In the genomic region with DNA sequence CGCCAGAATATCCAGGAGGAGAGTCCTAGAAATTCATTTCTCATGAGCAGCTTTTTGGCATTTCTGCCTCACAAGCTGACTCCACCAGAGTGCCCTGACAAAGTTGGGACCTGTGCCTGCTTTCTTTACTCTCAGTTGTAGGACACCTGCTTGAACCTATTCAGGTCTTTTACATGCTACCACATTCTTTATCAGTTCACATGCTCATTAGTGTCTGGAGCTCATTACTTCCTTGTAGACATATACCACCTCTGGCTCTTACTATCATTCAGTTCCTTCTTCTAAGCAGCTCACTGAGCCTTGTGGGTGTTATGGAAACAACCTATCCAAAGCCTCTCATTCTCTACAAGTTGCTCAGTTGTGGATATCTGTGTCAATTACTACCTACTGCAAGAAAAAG, we compare ENCODE assay signal across 29 mouse cellular contexts.
"Had no signal": no experiment of that assay in that cellular context is flagged by ENCODE, and none has a peak within 500 bp of the region (broad histone marks: within the 10 kb centered on the region; RNA-seq: fewer than 3 reads in every experiment).

No protein-coding gene starts in this region.

- H3K4me2 ChIP-seq: embryonic facial prominence, embryonic 12.5 days; embryonic facial prominence, embryonic 13.5 days; embryonic facial prominence, embryonic 15.5 days; forebrain, embryonic 12.5 days; forebrain, embryonic 13.5 days; forebrain, embryonic 15.5 days had no signal

- H3K4me1 ChIP-seq: embryonic facial prominence, embryonic 10.5 days; embryonic facial prominence, embryonic 12.5 days; embryonic facial prominence, embryonic 13.5 days; embryonic facial prominence, embryonic 15.5 days; forebrain, embryonic 10.5 days; forebrain, embryonic 12.5 days; forebrain, embryonic 13.5 days; forebrain, embryonic 15.5 days had no signal

- H3K9me3 ChIP-seq: embryonic facial prominence, embryonic 10.5 days; embryonic facial prominence, embryonic 12.5 days; embryonic facial prominence, embryonic 13.5 days; embryonic facial prominence, embryonic 15.5 days; forebrain, embryonic 10.5 days; forebrain, embryonic 12.5 days; forebrain, embryonic 13.5 days; forebrain, embryonic 15.5 days had no signal

- ATAC-seq: forebrain, embryonic 13.5 days; forebrain, embryonic 14.5 days; forebrain, embryonic 15.5 days; forebrain, embryonic 16.5 days; forebrain, postnatal 0 days had no signal

- H3K4me3 ChIP-seq: embryonic facial prominence, embryonic 10.5 days; embryonic facial prominence, embryonic 12.5 days; embryonic facial prominence, embryonic 13.5 days; embryonic facial prominence, embryonic 15.5 days; erythroblast, embryonic 14.5 days; forebrain, embryonic 10.5 days; forebrain, embryonic 12.5 days; forebrain, embryonic 13.5 days; forebrain, embryonic 15.5 days; gastrocnemius, adult 2 months; heart, adult 2 months had no signal

- H3K27ac ChIP-seq: embryonic facial prominence, embryonic 10.5 days; embryonic facial prominence, embryonic 12.5 days; embryonic facial prominence, embryonic 13.5 days; embryonic facial prominence, embryonic 15.5 days; forebrain, embryonic 10.5 days; forebrain, embryonic 12.5 days; forebrain, embryonic 13.5 days; forebrain, embryonic 15.5 days; gastrocnemius, adult 2 months; heart, adult 2 months had no signal

- DNase-seq: cerebellum, adult 2 months; cerebellum, adult 8-10 months; cerebellum, adult 9-10 months; cerebellum, adult 9-11 months; cerebellum, postnatal 10 days; cerebellum, postnatal 14 days; cerebellum, postnatal 25 days; cerebellum, postnatal 36 days; embryo, embryonic 11 days; forebrain, postnatal 0 days; gastrocnemius, adult 2 months; gastrocnemius, postnatal 10 days; gastrocnemius, postnatal 14 days; gastrocnemius, postnatal 25 days; gastrocnemius, postnatal 36 days; heart, adult 11 months; heart, adult 18-20 months; heart, adult 2 months had no signal

- H3K9ac ChIP-seq: embryonic facial prominence, embryonic 12.5 days; embryonic facial prominence, embryonic 13.5 days; embryonic facial prominence, embryonic 15.5 days; forebrain, embryonic 12.5 days; forebrain, embryonic 13.5 days; forebrain, embryonic 15.5 days; forebrain, postnatal 0 days had no signal

- H3K27me3 ChIP-seq: embryonic facial prominence, embryonic 12.5 days; embryonic facial prominence, embryonic 13.5 days; embryonic facial prominence, embryonic 15.5 days; forebrain, embryonic 12.5 days; forebrain, embryonic 13.5 days; forebrain, embryonic 15.5 days had no signal

- H3K36me3 ChIP-seq: embryonic facial prominence, embryonic 10.5 days; embryonic facial prominence, embryonic 12.5 days; embryonic facial prominence, embryonic 13.5 days; embryonic facial prominence, embryonic 15.5 days; forebrain, embryonic 10.5 days; forebrain, embryonic 12.5 days; forebrain, embryonic 15.5 days had no signal
